In genomic region chr6:136854361-136854781, GRCm38 (mm10) we compare ENCODE assay signal across 1 mouse cellular context.
TF ChIP-seq lines count a peak whose summit lies in the region.

No protein-coding gene starts in this region.

TF ChIP-seq in CH12.LX, 34 proteins besides CTCF, POLR2A, EP300 and RAD21:
- no peak for TF ChIP-seq NELFE (IDR thresholded peaks at IDR 0.05; ENCODE audit: low read depth, low read length)
- TF ChIP-seq USF1 (IDR thresholded peaks at IDR 0.05; ENCODE audit: low read depth, low read length): no peak
- TF ChIP-seq MYC (IDR thresholded peaks at IDR 0.05; ENCODE audit: low read depth, low read length): 0 out of 2 replicates have a peak, but pooled peaks have one; percentile 2
- 0 out of 2 replicates have a peak, but pooled peaks have one; percentile 23 for TF ChIP-seq RCOR1 (conservative IDR thresholded peaks at IDR 0.05; ENCODE audit: low read depth, low read length)
- TF ChIP-seq ELF1 (IDR thresholded peaks at IDR 0.05; ENCODE audit: low read depth, low read length): no peak
- no peak for TF ChIP-seq ETS1 (conservative IDR thresholded peaks at IDR 0.05; ENCODE audit: low read depth, low read length)
- no peak for TF ChIP-seq NRF1 (IDR thresholded peaks at IDR 0.05; ENCODE audit: low read depth, low read length)
- no peak for TF ChIP-seq ZKSCAN1 (IDR thresholded peaks at IDR 0.05; ENCODE audit: borderline replicate concordance, low read depth, low read length)
- 0 out of 2 replicates have a peak, but pooled peaks have one; percentile 24 for TF ChIP-seq TCF12 (IDR thresholded peaks at IDR 0.05; ENCODE audit: low read depth, low read length)
